Mouse (Mus musculus): ENCODE results near the gene Ndufa11. TPM values are rescaled to one million over a fixed set of nuclear protein-coding genes. Genes with fewer than 3 reads are reported as not detected.

Gene Ndufa11
- polyA plus RNA-seq, 1 experiment from 2014 or later, result 678 TPM

GRCm38 (mm10) chr17:56729151-56729550 lies 11.6 kb downstream of the Ndufa11 start:
- no peak for DNase-seq (ENCODE audit: low spot score)
- 45% methylated on average over 6 of the region's 6 CpGs for WGBS

GRCm38 (mm10) chr17:56729656-56730055 lies 12.1 kb downstream of the Ndufa11 start:
- 52% methylated on average over 2 of the region's 2 CpGs for WGBS

More at GRCm38 (mm10) chr17:56729151-56729550, 11.6 kb downstream of the Ndufa11 start:
- no peaks in the 10 kb centered on the region for H3K27me3 ChIP-seq (ENCODE audit: control insufficient read depth, insufficient read depth, low read length)
- H3K4me3 ChIP-seq (replicated peaks; ENCODE audit: low read length), result no peak overlapping the region
- H3K27ac ChIP-seq, result no peak overlapping the region
- no peak overlapping the region for H3K9ac ChIP-seq
- peaks cover 2% of the 10 kb centered on the region; the same call in 1 of the 2 replicates for H3K36me3 ChIP-seq (replicated peaks; ENCODE audit: control insufficient read depth, insufficient read depth)
- no peaks in the 10 kb centered on the region for H3K4me1 ChIP-seq (replicated peaks; ENCODE audit: control insufficient read depth, insufficient read depth, low read length)
- H3K9me3 ChIP-seq (ENCODE audit: control insufficient read depth, low read length), result no peaks in the 10 kb centered on the region
- no peak overlapping the region for H3K4me2 ChIP-seq (replicated peaks)
- no peak for ATAC-seq (ENCODE audit: low FRiP score)

GRCm38 (mm10) chr17:56736534-56736933 lies 19.0 kb downstream of the Ndufa11 start:
- no peaks in the 10 kb centered on the region for H3K4me1 ChIP-seq (replicated peaks; ENCODE audit: control insufficient read depth, insufficient read depth, low read length)
- ATAC-seq (ENCODE audit: low FRiP score) (no peak), DNase-seq (ENCODE audit: low spot score) (no peak)
- H3K27me3 ChIP-seq (ENCODE audit: control insufficient read depth, insufficient read depth, low read length), result no peaks in the 10 kb centered on the region
- no peak overlapping the region for H3K27ac ChIP-seq
- H3K9me3 ChIP-seq (ENCODE audit: control insufficient read depth, low read length), result no peaks in the 10 kb centered on the region
- no peak overlapping the region for H3K4me3 ChIP-seq (replicated peaks; ENCODE audit: low read length)
- H3K9ac ChIP-seq, result no peak overlapping the region
- 47% methylated on average over 8 of the region's 8 CpGs for WGBS
- no peak overlapping the region for H3K4me2 ChIP-seq (replicated peaks)
- H3K36me3 ChIP-seq (replicated peaks; ENCODE audit: control insufficient read depth, insufficient read depth), result no peaks in the 10 kb centered on the region

More at GRCm38 (mm10) chr17:56729656-56730055, 12.1 kb downstream of the Ndufa11 start:
- Histone ChIP-seq H3K4me1 (replicated peaks; ENCODE audit: control insufficient read depth, insufficient read depth, low read length) (no peaks in the 10 kb centered on the region), H3K9ac (no peak overlapping the region), H3K9me3 (ENCODE audit: control insufficient read depth, low read length) (no peaks in the 10 kb centered on the region), H3K27me3 (ENCODE audit: control insufficient read depth, insufficient read depth, low read length) (no peaks in the 10 kb centered on the region), H3K27ac (no peak overlapping the region), H3K36me3 (replicated peaks; ENCODE audit: control insufficient read depth, insufficient read depth) (no peaks in the 10 kb centered on the region), H3K4me3 (replicated peaks; ENCODE audit: low read length) (no peak overlapping the region), H3K4me2 (replicated peaks) (no peak overlapping the region)
- DNase-seq (ENCODE audit: low spot score), result no peak
- no peak for ATAC-seq (ENCODE audit: low FRiP score)

GRCm38 (mm10) chr17:56738221-56738620 lies 20.7 kb downstream of the Ndufa11 start:
- no peak for ATAC-seq (ENCODE audit: low FRiP score)

GRCm38 (mm10) chr17:56740118-56740787 lies 22.7 kb downstream of the Ndufa11 start:
- no peak overlapping the region for H3K9ac ChIP-seq
- H3K4me3 ChIP-seq (replicated peaks; ENCODE audit: low read length), result no peak overlapping the region
- ATAC-seq (ENCODE audit: low FRiP score), result no peak
- no peak overlapping the region for H3K27ac ChIP-seq
- H3K27me3 ChIP-seq (ENCODE audit: control insufficient read depth, insufficient read depth, low read length), result no peaks in the 10 kb centered on the region
- H3K9me3 ChIP-seq (ENCODE audit: control insufficient read depth, low read length), result no peaks in the 10 kb centered on the region
- 84% methylated on average over 17 of the region's 17 CpGs for WGBS
- no peak overlapping the region for H3K4me2 ChIP-seq (replicated peaks)
- no peaks in the 10 kb centered on the region for H3K4me1 ChIP-seq (replicated peaks; ENCODE audit: control insufficient read depth, insufficient read depth, low read length)
- no peak for DNase-seq (ENCODE audit: low spot score)
- no peaks in the 10 kb centered on the region for H3K36me3 ChIP-seq (replicated peaks; ENCODE audit: control insufficient read depth, insufficient read depth)

More at GRCm38 (mm10) chr17:56738221-56738620, 20.7 kb downstream of the Ndufa11 start:
- Histone ChIP-seq H3K4me2 (replicated peaks) (no peak overlapping the region), H3K9ac (no peak overlapping the region), H3K9me3 (ENCODE audit: control insufficient read depth, low read length) (no peaks in the 10 kb centered on the region), H3K27ac (no peak overlapping the region), H3K36me3 (replicated peaks; ENCODE audit: control insufficient read depth, insufficient read depth) (no peaks in the 10 kb centered on the region), H3K27me3 (ENCODE audit: control insufficient read depth, insufficient read depth, low read length) (no peaks in the 10 kb centered on the region), H3K4me3 (replicated peaks; ENCODE audit: low read length) (no peak overlapping the region), H3K4me1 (replicated peaks; ENCODE audit: control insufficient read depth, insufficient read depth, low read length) (no peaks in the 10 kb centered on the region)
- no peak for DNase-seq (ENCODE audit: low spot score)
- WGBS, result 87% methylated on average over 10 of the region's 10 CpGs

- Histone ChIP-seq H3K9me3 (ENCODE audit: control insufficient read depth, low read length) (no peaks in the 10 kb centered on the region), H3K27ac (no peak overlapping the region), H3K4me2 (replicated peaks) (no peak overlapping the region), H3K27me3 (ENCODE audit: control insufficient read depth, insufficient read depth, low read length) (no peaks in the 10 kb centered on the region), H3K4me1 (replicated peaks; ENCODE audit: control insufficient read depth, insufficient read depth, low read length) (no peaks in the 10 kb centered on the region), H3K36me3 (replicated peaks; ENCODE audit: control insufficient read depth, insufficient read depth) (no peaks in the 10 kb centered on the region), H3K9ac (no peak overlapping the region), H3K4me3 (replicated peaks; ENCODE audit: low read length) (no peak overlapping the region)
- DNase-seq (ENCODE audit: low spot score) (no peak), ATAC-seq (ENCODE audit: low FRiP score) (no peak)
- WGBS, result 79% methylated on average over 17 of the region's 17 CpGs
Observed at GRCm38 (mm10) chr17:56740788-56741160, 23.2 kb downstream of the Ndufa11 start.

GRCm38 (mm10) chr17:56744173-56744572 lies 26.6 kb downstream of the Ndufa11 start:
- ATAC-seq (ENCODE audit: low FRiP score), result no peak
- H3K4me1 ChIP-seq (replicated peaks; ENCODE audit: control insufficient read depth, insufficient read depth, low read length), result no peaks in the 10 kb centered on the region
- no peak overlapping the region for H3K4me2 ChIP-seq (replicated peaks)
- no peak overlapping the region for H3K4me3 ChIP-seq (replicated peaks; ENCODE audit: low read length)
- peaks cover 3% of the 10 kb centered on the region; the same call in 1 of the 2 replicates for H3K27me3 ChIP-seq (ENCODE audit: control insufficient read depth, insufficient read depth, low read length)
- H3K9ac ChIP-seq, result no peak overlapping the region
- H3K9me3 ChIP-seq (ENCODE audit: control insufficient read depth, low read length), result no peaks in the 10 kb centered on the region
- DNase-seq (ENCODE audit: low spot score), result no peak
- no peaks in the 10 kb centered on the region for H3K36me3 ChIP-seq (replicated peaks; ENCODE audit: control insufficient read depth, insufficient read depth)
- no peak overlapping the region for H3K27ac ChIP-seq
- WGBS, result 68% methylated on average over 5 of the region's 5 CpGs

- ATAC-seq (ENCODE audit: low FRiP score) (peak; percentile 81), DNase-seq (ENCODE audit: low spot score) (peak; percentile 78)
- Histone ChIP-seq H3K36me3 (replicated peaks; ENCODE audit: control insufficient read depth, insufficient read depth) (no peaks in the 10 kb centered on the region), H3K27me3 (ENCODE audit: control insufficient read depth, insufficient read depth, low read length) (peaks cover 66% of the 10 kb centered on the region), H3K9me3 (ENCODE audit: control insufficient read depth, low read length) (no peaks in the 10 kb centered on the region), H3K27ac (no peak overlapping the region), H3K4me3 (replicated peaks; ENCODE audit: low read length) (peak overlapping the region; percentile 30), H3K4me2 (replicated peaks) (peak overlapping the region; percentile 44), H3K4me1 (replicated peaks; ENCODE audit: control insufficient read depth, insufficient read depth, low read length) (no peaks in the 10 kb centered on the region), H3K9ac (peak overlapping the region; percentile 44; the same call in 1 of the 2 replicates)
- 21% methylated on average over 71 of the region's 71 CpGs for WGBS
Observed at GRCm38 (mm10) chr17:56751404-56752072, 34.0 kb downstream of the Ndufa11 start.

- Histone ChIP-seq H3K9me3 (ENCODE audit: control insufficient read depth, low read length) (no peaks in the 10 kb centered on the region), H3K27ac (no peak overlapping the region), H3K4me3 (replicated peaks; ENCODE audit: low read length) (no peak overlapping the region), H3K4me2 (replicated peaks) (no peak overlapping the region), H3K9ac (no peak overlapping the region), H3K36me3 (replicated peaks; ENCODE audit: control insufficient read depth, insufficient read depth) (no peaks in the 10 kb centered on the region), H3K27me3 (ENCODE audit: control insufficient read depth, insufficient read depth, low read length) (peaks cover 85% of the 10 kb centered on the region), H3K4me1 (replicated peaks; ENCODE audit: control insufficient read depth, insufficient read depth, low read length) (peaks cover 8% of the 10 kb centered on the region; the same call in 1 of the 2 replicates)
- ATAC-seq (ENCODE audit: low FRiP score), result no peak
- no peak for DNase-seq (ENCODE audit: low spot score)
- 20% methylated on average over 15 of the region's 15 CpGs for WGBS
Observed at GRCm38 (mm10) chr17:56753452-56753851, 35.9 kb downstream of the Ndufa11 start.

All from hindbrain, embryonic 14.5 days (tissue).